Mouse (Mus musculus) bone marrow, adult 2 months (tissue): Measurements from ENCODE around the gene Gm43191.

Experiments
- CTCF ChIP-seq: fragments of 200-500 bp; IDR thresholded peaks from 2 replicates; pipeline ENCODE4 v1.5.1; 2011; ENCODE audit warnings: low read length, control low read depth; ENCODE audit not compliant: control insufficient read depth, insufficient read depth
- POLR2A ChIP-seq: fragments of 200-500 bp; IDR thresholded peaks from 2 replicates; pipeline ENCODE4 v1.6.1; 2011; ENCODE audit warnings: low read depth, mild to moderate bottlenecking, control low read depth, low read length, borderline replicate concordance; ENCODE audit not compliant: control insufficient read depth

DNA sequence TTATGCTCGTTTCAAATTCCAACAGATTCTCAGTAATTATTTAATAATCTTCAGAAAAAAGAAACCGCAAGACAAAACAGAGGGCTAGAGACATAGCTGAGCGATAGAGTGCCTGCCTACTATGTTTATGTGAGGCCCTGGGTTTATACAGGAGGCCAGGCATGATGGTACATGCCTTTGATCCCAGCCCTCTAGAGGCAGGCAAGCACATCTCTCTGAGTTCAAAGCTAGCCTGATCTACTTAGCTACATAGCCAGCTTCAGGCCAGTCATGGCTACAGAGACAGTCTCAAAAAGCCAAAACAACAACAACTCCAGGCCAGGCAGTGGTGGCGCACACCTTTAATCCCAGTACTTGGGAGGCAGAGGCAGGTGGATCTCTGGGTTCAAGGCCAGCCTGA lies 20.5 kb upstream of the Gm43191 start:
- TF ChIP-seq POLR2A (no peak), CTCF (no peak)
